In genomic region chr7:123084708-123085107, GRCm38 (mm10) we compare ENCODE assay signal across 8 mouse cellular contexts. TPM values are rescaled to one million over a fixed set of nuclear protein-coding genes. Genes with fewer than 3 reads are reported as not detected.
DNase-seq lines count a peak whose midpoint lies in the region; ATAC-seq and TF ChIP-seq lines count a peak whose summit lies in the region.

No protein-coding gene starts in this region.

- peak overlapping the region; percentile 59 for H3K4me2 ChIP-seq in midbrain, embryonic 16.5 days (ENCODE audit: low read length)

- no peaks in the 10 kb centered on the region for H3K27me3 ChIP-seq in midbrain, embryonic 16.5 days (ENCODE audit: control insufficient read depth, insufficient read depth, low read depth, low read length)

- H3K27ac ChIP-seq in layer of hippocampus, adult 2 months, result peak overlapping the region; percentile 93
- peak overlapping the region; percentile 7 for H3K27ac ChIP-seq in cortical plate, adult 2 months (ENCODE audit: insufficient read depth, low read length)
- peak overlapping the region; percentile 95 for H3K27ac ChIP-seq in midbrain, embryonic 16.5 days (ENCODE audit: low read length)

- peaks cover 7% of the 10 kb centered on the region; the same call in 1 of the 2 replicates for H3K4me1 ChIP-seq in cortical plate, adult 2 months (ENCODE audit: control insufficient read depth, insufficient read depth, low read length)
- peaks cover 32% of the 10 kb centered on the region for H3K4me1 ChIP-seq in midbrain, embryonic 16.5 days (ENCODE audit: control insufficient read depth, insufficient read depth, low read length)

- peak overlapping the region; percentile 43 for H3K4me3 ChIP-seq in layer of hippocampus, adult 2 months
- H3K4me3 ChIP-seq in cortical plate, adult 2 months (ENCODE audit: insufficient read depth, low read length), result 0 out of 2 replicates have a peak overlapping the region, but pooled peaks have one; percentile 0
- H3K4me3 ChIP-seq in midbrain, embryonic 16.5 days (ENCODE audit: low read depth, low read length), result peak overlapping the region; percentile 20; the same call in 1 of the 2 replicates

- peak overlapping the region; percentile 55 for H3K9ac ChIP-seq in midbrain, embryonic 16.5 days (ENCODE audit: low read depth, low read length)

- peak; percentile 41 to 54 for DNase-seq in layer of hippocampus, adult 2 months (ENCODE audit: low spot score in 2 of 2)
- DNase-seq in layer of hippocampus, postnatal 36 days, result no peak
- peak; percentile 32 to 33 for DNase-seq in layer of hippocampus, postnatal 10 days (ENCODE audit: low spot score in 2 of 2)
- DNase-seq in urinary bladder, postnatal 10 days (ENCODE audit: low spot score), result no peak
- no peak for DNase-seq in cerebellum, adult 9-11 months

- WGBS in midbrain, embryonic 16.5 days, result 15% methylated on average over 13 of the region's 13 CpGs

- ATAC-seq in hematopoietic stem cell, adult 5-6 weeks (replicated peaks in 1 of 2; ENCODE audit: insufficient read depth in 1 of 2, low FRiP score in 2 of 2, low TSS enrichment in 1 of 2, low read depth in 1 of 2, poor library complexity in 2 of 2, severe bottlenecking in 2 of 2), result peak; percentile 51 to 61
- peak; percentile 61 for ATAC-seq in midbrain, embryonic 16.5 days

- H3K9me3 ChIP-seq in midbrain, embryonic 16.5 days (replicated peaks; ENCODE audit: control insufficient read depth, low read length, poor library complexity, severe bottlenecking), result no peaks in the 10 kb centered on the region

- no peak for TF ChIP-seq CTCF in layer of hippocampus, adult 2 months (conservative IDR thresholded peaks at IDR 0.05)
- no peak for TF ChIP-seq CTCF in cortical plate, adult 2 months (IDR thresholded peaks at IDR 0.05; ENCODE audit: extremely low read depth, insufficient read depth, low read length)

- H3K36me3 ChIP-seq in midbrain, embryonic 16.5 days (ENCODE audit: control insufficient read depth, insufficient read depth, low read length), result no peaks in the 10 kb centered on the region

- no peak for TF ChIP-seq POLR2A in cortical plate, adult 2 months (IDR thresholded peaks at IDR 0.05; ENCODE audit: extremely low read depth, insufficient read depth, low read length)

RNA-seq across cellular contexts. Expression of gene Tnrc6a, which starts 39.0 kb away (rescaled TPM):
- total RNA-seq in layer of hippocampus, adult 2 months (2021), result 10 to 100 TPM; 49.5 to 53.9 TPM
- 10 to 100 TPM; 44.6 to 49.9 TPM for total RNA-seq in layer of hippocampus, postnatal 36 days (2021)
- polyA plus RNA-seq in cortical plate, adult 2 months (2012; rRNA removed), result 55.6 and 56.1 TPM in 2 replicates
- 50.2 and 53.0 TPM in 2 replicates for total RNA-seq in hematopoietic stem cell, adult 5-6 weeks (2017)
- total RNA-seq in layer of hippocampus, postnatal 10 days (2021), result 10 to 100 TPM; 58.4 to 58.8 TPM
- polyA plus RNA-seq in midbrain, embryonic 16.5 days (2015; fragmentation: Nextera tagmentation; extraction: Ambion mirVana), result 44.7 and 50.8 TPM in 2 replicates

Comparison
In these comparisons a context has a peak if more than half of its experiments do, and no peak if none do; other contexts are left out.
1. DNase-seq: peak in layer of hippocampus, adult 2 months (2 of 2) and layer of hippocampus, postnatal 10 days (2 of 2); none in layer of hippocampus, postnatal 36 days (0 of 2), urinary bladder, postnatal 10 days (single experiment) and cerebellum, adult 9-11 months (single experiment).
2. H3K27ac ChIP-seq: peak in every context shown above with its lines; median percentile 95 in midbrain, embryonic 16.5 days; 93 in layer of hippocampus, adult 2 months; 7 in cortical plate, adult 2 months.
3. Peak in every context shown above with its lines, with median percentiles within 50 percentile points of each other: H3K4me3 ChIP-seq.